Mouse (Mus musculus) gonadal fat pad, adult 2 months (tissue): ENCODE measurements around the gene Prss38. TPM values are rescaled to one million over a fixed set of nuclear protein-coding genes. Genes with fewer than 3 reads are reported as not detected.
"Not testable (repeated sequence)": the region's sequence is repeated elsewhere in the genome, so short reads cannot be mapped to it uniquely, and the experiment has no call there.

ENCODE experiments used
- DNase-seq: peaks from one replicate; pipeline ENCODE4 v3.0.0-alpha.2; 2012; ENCODE audit warnings: low read depth
- polyA plus RNA-seq: library from polyadenylated mRNA; depleted of rRNA; stranded (reverse); fragments of >200 nt; gene quantifications from 2 replicates; pipeline ENCODE4 v1.2.3, GENCODE M21; 2012

Gene Prss38
- polyA plus RNA-seq, 1 experiment: not detected

DNA sequence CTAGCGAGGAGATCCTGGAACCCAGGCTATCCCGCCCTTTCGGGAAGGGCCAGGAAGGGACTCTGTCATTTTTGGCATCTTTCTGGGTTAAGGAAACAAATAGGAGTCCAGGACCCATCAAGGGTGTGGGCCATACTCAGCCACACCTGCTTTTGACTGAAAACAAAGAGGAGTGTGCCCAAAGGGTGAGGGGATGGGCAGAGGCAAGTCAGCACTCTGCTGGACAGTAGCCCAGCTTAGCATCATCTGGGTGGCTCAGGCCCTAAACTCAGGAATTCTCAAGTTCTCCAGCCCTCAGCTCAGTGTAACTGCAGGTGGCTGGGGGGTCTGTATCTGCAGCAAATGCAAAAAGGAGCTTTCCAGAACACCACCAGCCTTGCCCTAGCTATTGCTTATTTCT is 2.5 kb upstream of the Prss38 start:
- no peak for DNase-seq

DNA sequence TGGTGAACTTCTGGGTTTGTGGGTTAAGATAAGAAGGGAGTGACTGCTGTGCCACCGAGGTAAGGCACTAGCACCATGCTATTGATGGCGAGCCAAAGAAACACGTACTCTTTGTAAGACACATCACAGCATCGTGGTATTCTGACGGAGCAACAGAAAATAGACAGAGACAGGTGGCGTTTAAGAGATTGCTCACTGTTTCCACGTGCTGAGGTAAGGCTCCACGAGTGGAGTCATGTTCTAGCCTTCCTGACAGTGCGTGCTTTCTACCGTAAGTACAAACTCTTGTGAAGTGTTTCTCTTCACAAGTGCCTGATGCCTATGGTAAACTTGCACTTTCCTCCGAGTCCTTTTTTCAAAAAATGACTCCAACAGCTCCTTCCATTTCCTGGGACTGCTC is 5.6 kb downstream of the Prss38 start:
- no peak for DNase-seq

DNA sequence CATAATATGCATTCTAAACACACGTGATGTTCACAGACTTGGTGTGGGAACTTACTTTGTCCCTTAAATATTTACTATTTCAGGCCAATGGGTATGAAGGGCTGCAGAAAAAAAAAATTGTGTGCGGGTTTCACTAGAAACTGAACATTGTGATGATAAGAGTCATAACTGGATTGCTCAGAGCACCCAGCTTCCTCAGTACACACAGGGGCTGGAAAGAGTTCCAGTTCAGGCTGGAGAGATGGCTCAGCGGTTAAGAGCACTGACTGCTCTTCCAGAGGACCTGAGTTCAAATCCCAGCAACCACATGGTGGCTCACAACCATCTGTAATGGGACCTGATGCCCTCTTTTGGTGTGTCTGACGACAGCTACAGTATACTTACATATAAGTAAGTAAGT is 7.5 kb downstream of the Prss38 start:
- DNase-seq: not testable (repeated sequence)

DNA sequence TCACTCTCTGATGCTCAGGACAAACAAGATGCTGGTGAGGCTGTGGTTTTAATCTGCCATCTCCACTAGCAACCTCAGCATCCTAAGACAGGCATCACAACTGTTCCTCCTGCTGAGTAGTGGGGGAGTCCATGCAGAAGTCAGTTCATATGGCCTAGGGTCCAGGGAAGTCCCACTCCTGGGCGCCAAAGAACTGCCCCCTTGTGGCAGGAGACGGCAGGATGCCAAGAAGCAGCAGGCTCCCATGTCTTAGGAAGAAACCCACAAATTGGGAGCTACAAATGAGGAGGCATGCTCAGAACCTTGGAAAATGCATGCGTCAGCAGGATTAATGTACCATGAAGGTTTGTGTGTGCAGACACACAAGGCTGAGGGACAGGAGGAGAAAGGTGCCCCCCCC is 8.8 kb downstream of the Prss38 start:
- no peak for DNase-seq

DNA sequence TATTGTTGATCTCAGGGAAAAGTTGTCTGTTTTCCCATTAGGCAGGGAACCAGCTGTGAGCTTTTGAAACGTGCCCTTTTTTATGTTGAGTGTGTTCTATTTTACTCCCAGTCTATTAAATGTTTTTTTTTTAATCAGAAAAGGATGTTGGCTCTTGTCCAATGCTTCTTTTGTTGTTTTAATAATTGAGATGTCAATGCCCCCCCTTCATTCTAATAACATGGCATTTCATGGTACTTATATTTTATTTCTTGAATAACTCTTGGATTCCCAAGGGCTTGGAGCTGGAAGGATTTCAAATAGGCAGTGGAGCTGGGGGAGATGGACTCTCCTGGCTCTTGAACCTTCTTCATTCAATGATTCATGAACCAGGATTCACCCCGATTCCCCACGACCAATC is 9.4 kb downstream of the Prss38 start:
- no peak for DNase-seq

DNA sequence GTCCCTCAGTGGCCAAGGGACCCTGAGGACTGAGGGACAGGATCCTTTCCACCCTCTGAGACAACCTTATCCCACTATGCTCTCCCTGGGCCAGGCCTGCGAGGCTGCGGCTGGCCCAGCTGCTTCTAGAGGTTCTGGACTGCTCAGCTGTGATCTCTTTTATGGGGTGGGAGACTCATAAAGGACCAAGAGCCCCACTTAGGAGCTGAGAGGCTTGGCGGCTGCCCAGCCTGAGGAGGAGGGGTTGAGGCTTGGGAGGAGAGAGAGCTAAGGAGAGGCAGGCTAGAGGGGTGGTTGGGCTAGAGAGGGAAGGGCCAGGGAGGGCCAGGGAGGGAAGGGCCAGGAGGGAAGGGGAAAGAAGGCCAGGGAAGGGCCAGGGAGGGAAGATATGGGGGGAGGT is 11.0 kb downstream of the Prss38 start:
- DNase-seq: no peak

DNA sequence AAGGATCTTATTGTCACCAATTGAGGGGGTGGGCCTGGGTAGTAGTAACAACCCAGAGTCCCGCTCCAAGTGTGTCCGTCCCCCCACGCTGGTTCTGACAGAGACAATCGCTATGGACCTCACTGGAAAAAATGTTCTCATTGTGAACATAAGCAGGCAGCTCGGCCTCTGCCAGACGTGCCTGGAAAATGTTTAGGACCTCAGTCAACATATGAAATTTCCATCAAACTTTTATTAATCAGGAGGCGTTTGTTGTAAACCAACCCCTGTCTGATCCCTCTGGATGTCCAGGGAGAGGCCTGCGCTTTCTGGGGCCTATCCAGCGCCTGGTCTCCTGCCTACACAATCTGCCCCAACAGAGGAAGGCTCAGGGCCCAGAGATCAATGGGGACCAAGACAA is 11.4 kb downstream of the Prss38 start:
- DNase-seq: no peak

DNA sequence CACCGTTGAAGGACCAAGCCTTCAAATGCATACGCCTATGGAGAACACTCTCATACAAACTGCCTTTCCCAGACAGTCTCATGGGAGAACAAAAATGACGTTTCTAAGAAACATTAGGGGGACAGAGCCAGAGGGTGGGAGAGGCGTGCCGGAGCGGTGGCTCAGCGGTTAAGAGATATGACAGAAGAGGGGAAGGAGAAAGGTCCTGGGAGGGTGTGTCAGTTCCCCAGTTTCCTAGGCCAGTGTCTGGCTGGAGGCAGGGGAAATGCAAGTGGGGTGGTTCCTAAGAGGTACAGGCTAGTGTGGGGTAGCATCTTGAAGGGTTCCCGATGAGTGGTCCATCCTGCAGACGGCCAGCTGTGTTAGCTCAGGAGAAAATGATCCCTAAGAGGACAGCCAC is 14.2 kb downstream of the Prss38 start:
- DNase-seq: no peak

DNA sequence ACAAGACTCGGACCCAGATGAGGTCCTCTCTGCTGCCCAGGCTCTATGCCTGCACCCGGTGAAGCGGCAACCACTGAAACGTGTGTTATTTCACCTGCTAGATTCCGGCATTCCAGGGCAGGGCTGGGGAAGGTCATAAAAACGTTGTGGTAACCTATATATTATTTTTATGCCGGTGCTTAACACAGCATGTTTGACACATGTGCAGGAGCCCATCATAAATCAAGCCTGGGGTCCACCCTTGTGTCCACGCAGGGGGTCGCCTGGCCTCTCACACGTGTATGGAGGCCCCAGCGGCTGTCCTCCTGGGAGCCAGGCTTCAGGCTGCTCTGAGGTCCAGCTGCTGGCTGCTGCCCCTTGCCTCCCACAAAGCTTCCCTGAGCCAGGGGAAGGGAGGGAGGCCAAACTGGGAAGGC is 18.6 kb downstream of the Prss38 start:
- DNase-seq: no peak

DNA sequence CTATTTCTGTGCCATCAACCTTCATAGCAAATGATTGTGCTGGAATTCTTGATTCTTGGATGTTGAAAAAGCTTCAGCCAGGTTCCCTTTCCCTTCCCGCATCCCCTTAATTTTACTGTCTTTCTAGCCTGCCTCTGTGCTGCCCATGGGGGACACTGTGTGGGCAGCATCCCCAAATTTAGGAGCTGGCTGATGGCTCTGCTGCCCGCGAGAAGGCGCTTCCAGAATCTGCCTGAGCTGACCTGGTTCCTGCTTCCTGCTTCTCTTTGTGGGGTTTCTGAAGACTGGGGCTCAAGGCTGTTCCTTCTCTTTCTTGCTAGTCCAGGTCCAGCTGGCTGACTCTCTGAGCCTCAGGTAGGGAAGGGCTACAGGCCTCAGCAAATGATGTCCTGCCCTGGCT is 20.7 kb downstream of the Prss38 start:
- DNase-seq: no peak

DNA sequence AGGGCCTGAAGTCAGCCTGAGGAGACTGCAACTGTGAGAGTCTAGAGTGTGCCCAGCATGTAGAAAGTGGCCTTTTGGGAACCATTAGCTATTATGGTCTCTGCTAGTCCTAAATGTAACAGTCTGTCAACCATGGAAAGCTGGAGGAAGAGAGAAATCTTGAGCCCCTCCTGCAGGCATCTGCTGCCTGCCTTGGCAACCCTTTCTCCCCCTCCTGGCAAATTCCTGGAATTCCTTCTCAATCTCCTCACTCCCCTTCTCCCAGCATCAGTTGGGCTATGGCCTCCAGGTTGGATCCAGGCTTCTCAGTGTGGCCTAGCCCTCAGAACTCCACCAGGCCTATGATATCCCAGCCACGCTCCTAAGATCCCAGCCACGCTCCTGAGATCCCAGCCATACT is 25.1 kb downstream of the Prss38 start:
- DNase-seq: no peak

DNA sequence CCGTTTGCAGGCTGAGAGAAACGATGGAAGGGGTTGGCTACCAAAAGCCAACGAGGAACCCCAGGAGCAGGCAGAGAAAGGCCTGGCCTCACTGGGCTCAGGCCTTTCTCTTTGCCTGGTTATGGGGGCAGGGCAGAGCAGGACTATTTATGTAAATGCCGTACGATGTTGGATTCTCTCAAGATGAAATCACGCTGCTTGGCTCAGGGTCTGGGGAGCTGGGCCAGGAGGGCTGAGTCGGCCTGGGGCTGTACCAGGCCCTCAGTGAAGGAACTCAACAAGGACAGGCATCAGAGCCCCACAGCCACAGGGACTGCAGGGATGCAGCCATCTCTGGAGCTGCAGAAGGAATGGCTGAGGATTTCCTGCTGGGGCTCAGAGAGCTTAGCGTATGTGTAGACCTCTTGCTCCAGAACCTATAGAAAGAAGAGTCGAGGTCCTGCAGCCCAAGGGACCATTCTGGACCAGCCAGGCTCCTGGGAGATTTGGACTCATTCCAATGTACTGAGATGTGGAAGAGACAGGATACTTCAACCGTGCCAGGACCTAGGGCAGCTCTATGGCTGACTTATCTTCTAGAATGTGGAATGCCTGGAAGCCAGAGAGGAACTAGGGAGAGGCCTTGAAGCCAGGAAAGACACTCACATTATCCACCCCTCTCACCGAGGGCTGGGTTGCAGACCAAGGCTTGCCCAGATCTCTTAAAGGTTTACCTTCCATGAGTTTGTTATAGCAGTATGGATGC is 29.1 kb downstream of the Prss38 start:
- DNase-seq: no peak

DNA sequence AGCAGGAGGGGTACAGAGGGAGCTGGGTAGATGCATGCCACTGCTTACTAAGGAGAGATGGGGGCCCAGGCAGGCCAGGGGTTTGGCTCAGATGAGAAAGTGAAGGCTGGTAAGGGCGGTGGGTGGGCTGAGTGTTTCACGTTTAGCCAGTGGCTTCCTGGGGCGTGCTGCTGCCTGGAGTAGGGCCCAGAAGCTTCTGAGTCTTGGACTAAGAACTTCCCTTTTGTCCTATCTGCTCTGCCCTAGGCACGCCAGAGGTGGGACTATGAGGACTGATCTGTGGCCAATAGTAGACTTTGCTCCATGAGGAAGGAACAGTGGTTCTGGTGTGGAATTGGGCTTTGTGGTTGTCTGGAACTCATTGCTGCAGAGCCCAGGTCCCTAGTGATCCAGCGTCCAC is 32.5 kb downstream of the Prss38 start:
- DNase-seq: no peak

DNA sequence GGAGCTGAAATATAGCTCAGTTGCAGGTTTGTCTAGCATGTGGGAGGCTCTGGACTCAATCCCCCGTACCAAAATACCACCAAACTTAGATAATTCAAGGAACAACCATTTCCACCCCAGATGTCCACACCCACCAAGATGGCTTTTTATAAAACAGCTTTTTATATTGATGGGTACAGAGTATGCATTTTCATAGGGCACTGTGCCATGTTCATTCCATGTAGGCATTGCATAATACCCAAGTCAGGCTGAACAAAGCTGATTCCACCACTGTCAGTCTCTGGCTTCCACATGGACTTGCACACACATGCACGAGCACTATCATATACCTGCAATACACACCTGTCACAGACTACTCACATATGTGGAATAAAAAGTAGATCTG is 36.7 kb downstream of the Prss38 start:
- DNase-seq: no peak

DNA sequence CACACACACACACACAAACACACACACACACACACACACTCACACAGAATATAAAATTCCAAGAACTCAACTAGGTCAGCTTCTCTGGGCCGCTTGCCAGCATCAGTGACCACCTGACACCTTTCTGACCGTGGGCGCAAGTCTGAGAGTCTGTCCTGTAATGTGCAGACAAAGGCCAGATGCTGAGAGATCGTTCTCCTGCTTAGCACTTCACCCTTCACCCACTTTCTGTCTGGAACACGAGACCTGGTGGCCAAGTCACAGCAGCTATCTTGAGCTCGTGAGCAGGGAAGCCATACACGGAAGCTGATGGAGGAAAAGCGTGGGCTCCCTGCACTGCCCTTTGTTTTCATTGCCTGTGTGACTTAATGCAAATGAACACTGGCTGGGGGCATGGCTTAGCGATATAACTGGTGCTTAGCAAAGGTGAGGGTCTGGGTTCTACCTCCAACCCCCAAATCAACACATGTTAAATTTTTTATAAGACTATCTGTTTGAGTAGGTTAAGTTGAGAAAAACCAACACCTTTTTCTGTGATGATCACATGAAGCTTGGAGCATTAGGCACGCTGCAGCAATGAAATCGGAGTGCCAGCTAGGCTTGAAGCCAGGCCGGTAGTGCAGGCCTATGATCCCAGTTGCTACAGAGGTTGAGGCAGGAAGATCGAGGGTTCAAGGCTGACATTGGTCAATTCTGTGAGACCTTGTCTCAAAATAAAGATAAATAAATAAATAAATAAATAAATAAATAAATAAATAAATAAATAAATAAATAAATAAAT is 37.3 kb downstream of the Prss38 start:
- DNase-seq: no peak

DNA sequence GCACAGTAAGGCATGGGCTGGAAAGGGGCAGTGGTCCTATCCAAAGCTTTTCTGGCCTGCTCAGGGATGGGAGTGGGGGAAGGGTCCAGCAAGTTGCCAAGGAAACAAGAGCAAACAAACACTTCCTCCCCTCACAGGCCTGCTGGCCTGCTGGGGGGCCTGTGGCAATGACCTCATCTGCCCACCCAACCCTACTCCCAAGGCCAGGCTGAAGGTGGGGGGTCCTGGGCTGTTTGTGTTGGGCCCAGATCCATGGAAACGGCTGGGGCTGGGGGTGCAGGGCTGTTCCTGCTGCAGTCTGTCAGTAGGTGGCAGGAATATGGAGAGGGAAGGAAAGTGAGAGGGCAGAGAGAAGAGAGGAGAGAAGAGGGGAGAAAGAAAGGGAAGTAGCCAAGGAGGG is 39.1 kb downstream of the Prss38 start:
- DNase-seq: no peak

DNA sequence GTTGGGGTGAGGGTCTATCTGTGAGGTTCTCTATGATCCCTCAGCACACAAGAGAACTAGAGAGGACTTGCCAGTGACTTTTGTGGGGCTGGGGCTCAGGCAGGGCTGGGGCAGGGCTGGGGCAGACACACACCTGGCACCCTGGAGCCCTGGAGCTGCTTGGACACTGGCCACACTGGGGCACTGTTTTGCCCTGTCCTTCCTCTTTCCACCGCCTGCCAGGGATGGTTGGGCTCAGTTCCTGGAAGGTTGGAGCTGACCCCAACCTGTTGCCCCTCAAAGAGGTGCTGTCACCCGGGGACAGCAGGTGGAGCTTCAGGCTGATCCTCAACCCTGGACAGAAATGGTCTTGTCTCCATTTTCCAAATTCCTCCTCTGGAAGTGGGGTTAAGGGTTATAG is 39.5 kb downstream of the Prss38 start:
- DNase-seq: no peak

DNA sequence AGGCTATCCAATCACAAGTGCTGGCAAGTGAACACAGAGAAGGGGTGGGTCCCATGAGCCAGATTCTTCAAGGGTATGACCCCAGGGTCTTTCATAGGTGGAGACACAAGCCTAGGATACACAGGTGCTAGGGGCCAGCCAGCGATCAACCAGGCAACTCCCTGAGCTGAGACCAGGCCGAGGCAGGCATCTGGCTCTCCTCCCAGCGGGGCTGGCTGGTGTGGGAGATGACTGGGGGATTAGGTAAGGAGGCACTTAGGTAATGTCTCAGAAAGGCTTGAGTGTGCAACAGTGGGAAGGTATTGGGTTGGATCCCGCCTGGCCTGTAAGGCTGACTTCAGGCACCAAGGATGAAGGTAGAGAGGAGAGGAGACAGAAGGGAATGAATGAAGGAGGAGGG is 40.3 kb downstream of the Prss38 start:
- no peak for DNase-seq

DNA sequence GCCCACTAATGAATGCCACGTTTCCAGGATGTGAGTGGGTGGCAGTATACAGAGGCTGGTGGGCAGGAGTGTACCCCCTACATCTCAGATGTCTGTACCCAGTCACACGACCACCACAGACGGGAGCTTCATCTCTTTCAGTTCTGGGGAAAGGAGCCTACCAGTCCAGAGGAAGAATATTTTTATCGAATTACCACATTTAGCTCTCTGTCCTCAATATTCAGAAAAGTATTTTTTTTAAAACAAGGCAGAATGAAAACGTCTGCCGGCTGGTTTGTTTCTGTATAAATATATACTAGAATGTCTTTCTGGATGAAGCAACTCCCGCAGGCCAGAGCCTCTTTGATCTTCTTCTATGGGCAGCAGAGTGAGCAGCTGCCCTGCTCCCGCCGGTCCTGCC is 42.5 kb downstream of the Prss38 start:
- DNase-seq: no peak

DNA sequence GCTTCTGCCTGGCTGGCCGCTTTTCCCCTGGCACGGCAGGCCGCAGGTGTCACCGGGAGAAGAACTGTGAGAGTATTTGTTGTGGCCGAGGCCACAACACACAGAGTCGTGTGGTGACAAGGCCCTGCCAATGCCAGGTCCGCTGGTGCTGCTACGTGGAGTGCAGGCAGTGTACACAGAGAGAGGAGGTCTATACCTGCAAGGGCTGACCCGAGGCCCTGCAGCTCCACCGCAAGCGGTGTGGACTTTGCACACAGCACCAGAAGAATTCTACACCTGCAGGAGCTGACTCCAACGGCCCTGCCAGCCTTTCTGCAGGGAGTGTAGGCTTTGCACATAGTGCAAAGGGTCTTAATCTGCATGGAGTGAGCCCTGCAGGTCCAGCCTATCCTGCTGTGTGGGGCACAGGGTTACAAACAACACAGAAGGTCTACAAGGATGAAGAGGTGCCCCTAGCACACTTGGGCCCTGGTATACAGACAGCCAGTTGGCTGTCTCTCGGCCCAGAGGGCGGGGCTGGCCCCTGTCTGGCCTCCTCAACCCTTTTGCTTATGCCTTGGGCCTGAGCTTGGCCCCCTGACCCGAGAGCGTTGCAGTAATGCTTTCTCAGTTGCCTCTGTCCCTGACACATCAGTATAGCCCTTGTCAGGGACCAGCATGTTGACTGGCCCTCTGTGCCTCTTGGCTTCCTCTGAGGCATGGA is 44.1 kb downstream of the Prss38 start:
- no peak for DNase-seq

DNA sequence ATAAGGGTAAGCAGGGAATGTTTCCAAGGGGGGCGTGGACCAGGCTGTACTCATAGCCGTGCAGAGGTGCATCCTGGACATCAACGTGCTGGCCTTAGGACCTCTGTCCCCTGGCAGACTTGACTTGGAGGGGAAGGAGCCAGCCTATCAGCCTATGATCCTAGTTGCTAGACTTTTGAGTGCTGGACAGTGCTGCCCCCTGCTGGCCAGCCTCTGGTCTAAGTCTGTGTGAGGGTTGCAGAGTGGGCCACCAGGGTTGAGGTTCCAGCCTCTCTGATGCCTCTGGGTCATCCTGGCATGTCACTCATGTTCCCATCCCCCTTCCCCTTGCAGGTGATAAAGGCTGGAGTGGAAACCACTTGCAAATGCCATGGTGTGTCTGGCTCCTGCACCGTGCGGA is 44.9 kb downstream of the Prss38 start:
- no peak for DNase-seq

DNA sequence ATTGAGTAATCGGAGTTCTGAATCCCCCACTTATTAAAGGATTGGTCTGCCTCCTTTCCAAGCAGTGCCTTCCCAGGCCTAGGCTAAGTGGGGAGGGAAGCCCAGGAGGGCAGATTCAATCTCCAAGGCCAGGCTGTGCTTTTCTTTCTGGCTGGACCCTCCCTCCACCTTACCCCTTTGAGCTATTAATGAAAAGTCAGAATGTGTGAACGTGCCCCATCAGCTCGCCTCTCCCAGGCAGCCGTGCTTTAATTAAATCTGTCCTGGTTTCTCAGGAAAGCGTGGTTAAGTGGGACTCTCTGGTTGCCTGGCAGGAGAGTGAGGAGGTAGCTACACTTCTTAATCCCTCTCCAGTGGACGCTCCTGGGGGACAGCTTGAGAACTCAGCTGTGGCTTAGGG is 45.8 kb downstream of the Prss38 start:
- no peak for DNase-seq

DNA sequence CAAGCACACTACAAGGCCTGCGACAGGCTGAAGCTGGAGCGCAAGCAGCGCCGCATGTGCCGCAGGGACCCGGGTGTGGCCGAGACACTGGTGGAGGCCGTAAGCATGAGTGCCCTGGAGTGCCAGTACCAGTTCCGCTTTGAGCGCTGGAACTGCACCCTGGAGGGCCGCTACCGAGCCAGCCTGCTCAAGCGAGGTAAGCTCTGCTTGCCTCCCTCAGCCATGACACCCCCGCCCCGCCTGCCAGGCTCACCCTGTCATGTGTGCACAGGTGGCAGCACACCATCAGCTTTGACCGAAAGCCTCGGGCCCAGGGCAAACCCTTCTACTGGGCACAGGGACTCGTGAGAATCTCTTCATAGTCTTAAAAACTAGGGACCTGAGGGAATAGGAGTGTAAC is 47.8 kb downstream of the Prss38 start:
- DNase-seq: no peak
